16 mouse cellular contexts compared by ENCODE assay signal in genomic region chr16:91833558-91833957, GRCm38 (mm10).
"Had no signal": no experiment of that assay in that cellular context is flagged by ENCODE, and none has a peak within 500 bp of the region (broad histone marks: within the 10 kb centered on the region; RNA-seq: fewer than 3 reads in every experiment).

No protein-coding gene starts in this region.

- H3K9ac ChIP-seq: lung, embryonic 14.5 days; midbrain, embryonic 12.5 days; neural tube, embryonic 13.5 days; neural tube, embryonic 15.5 days; stomach, embryonic 15.5 days had no signal

- H3K27ac ChIP-seq: midbrain, embryonic 10.5 days; midbrain, embryonic 12.5 days; neural tube, embryonic 13.5 days; neural tube, embryonic 15.5 days; stomach, embryonic 15.5 days; stomach, postnatal 0 days had no signal

- DNase-seq: lung, embryonic 14.5 days; lung, postnatal 10 days; lung, postnatal 4 days; midbrain, embryonic 14.5 days; right cerebral cortex, postnatal 14 days; thymus, adult 2 months; thymus, postnatal 25 days; thymus, postnatal 4 days had no signal

- H3K4me2 ChIP-seq: lung, embryonic 14.5 days; midbrain, embryonic 12.5 days; neural tube, embryonic 13.5 days; neural tube, embryonic 15.5 days; stomach, embryonic 15.5 days had no signal

- H3K4me3 ChIP-seq: midbrain, embryonic 10.5 days; midbrain, embryonic 12.5 days; myocyte; neural tube, embryonic 13.5 days; neural tube, embryonic 15.5 days; stomach, embryonic 15.5 days had no signal

- ATAC-seq: midbrain, embryonic 16.5 days had no signal

- H3K9me3 ChIP-seq: midbrain, embryonic 10.5 days; midbrain, embryonic 12.5 days; neural tube, embryonic 13.5 days; neural tube, embryonic 15.5 days; stomach, embryonic 15.5 days had no signal

- H3K27me3 ChIP-seq: midbrain, embryonic 12.5 days; neural tube, embryonic 13.5 days; neural tube, embryonic 15.5 days; stomach, embryonic 15.5 days had no signal
